Mouse (Mus musculus): Measurements from ENCODE around the gene Nudt22.
A peak's percentile ranks its signal among the peaks of the same experiment; 100 is the strongest.

The Nudt22 gene

GRCm38 (mm10) chr19:6996006-6996405 is at the start of gene Nudt22, which contains the start of gene Trpt1:
TSS of gene Nudt22 (minus strand) at chr19:6996117.
TSS of gene Trpt1 (plus strand) at chr19:6996131.
- DNase-seq (ENCODE audit: low spot score in 2 of 2): peak; percentile 75 to 83

GRCm38 (mm10) chr19:7044706-7045105 is 48.8 kb upstream of the Nudt22 start:
- DNase-seq (ENCODE audit: low spot score in 2 of 2): no peak

- DNase-seq (ENCODE audit: low spot score in 2 of 2): no peak
Measured at GRCm38 (mm10) chr19:7044279-7044678, 48.4 kb upstream of the Nudt22 start.

- DNase-seq (ENCODE audit: low spot score in 2 of 2): no peak
Measured at GRCm38 (mm10) chr19:7041171-7041570, 45.3 kb upstream of the Nudt22 start.

- no peak for DNase-seq (ENCODE audit: low spot score in 2 of 2)
Measured at GRCm38 (mm10) chr19:7040637-7041130, 44.8 kb upstream of the Nudt22 start.

GRCm38 (mm10) chr19:7039841-7040636 is 44.1 kb upstream of the Nudt22 start, which contains the start of gene Stip1:
TSS of gene Stip1 (minus strand) at chr19:7039967.
- DNase-seq (ENCODE audit: low spot score in 2 of 2): peak; percentile 99 to 100

GRCm38 (mm10) chr19:7039088-7039720 is 43.3 kb upstream of the Nudt22 start:
- peak in 1 of 2 experiments; percentile 45 for DNase-seq (ENCODE audit: low spot score in 2 of 2)

- DNase-seq (ENCODE audit: low spot score in 2 of 2): no peak
Measured at GRCm38 (mm10) chr19:7034006-7034405, 38.1 kb upstream of the Nudt22 start.

GRCm38 (mm10) chr19:7029531-7029930 is 33.6 kb upstream of the Nudt22 start:
- DNase-seq (ENCODE audit: low spot score in 2 of 2): peak; percentile 60 to 80

GRCm38 (mm10) chr19:7020224-7020641 is 24.3 kb upstream of the Nudt22 start:
- DNase-seq (ENCODE audit: low spot score in 2 of 2): no peak

- DNase-seq (ENCODE audit: low spot score in 2 of 2): no peak
Measured at GRCm38 (mm10) chr19:7019191-7019590, 23.3 kb upstream of the Nudt22 start, which contains the start of gene Fermt3. TSS of gene Fermt3 (minus strand) at chr19:7019469.

- no peak for DNase-seq (ENCODE audit: low spot score in 2 of 2)
Measured at GRCm38 (mm10) chr19:7018546-7018945, 22.6 kb upstream of the Nudt22 start.

GRCm38 (mm10) chr19:7017541-7018457 is 21.9 kb upstream of the Nudt22 start:
- no peak for DNase-seq (ENCODE audit: low spot score in 2 of 2)

- no peak for DNase-seq (ENCODE audit: low spot score in 2 of 2)
Measured at GRCm38 (mm10) chr19:7014481-7015135, 18.7 kb upstream of the Nudt22 start.

GRCm38 (mm10) chr19:7013984-7014383 is 18.1 kb upstream of the Nudt22 start:
- no peak for DNase-seq (ENCODE audit: low spot score in 2 of 2)

- no peak for DNase-seq (ENCODE audit: low spot score in 2 of 2)
Measured at GRCm38 (mm10) chr19:7012426-7012825, 16.5 kb upstream of the Nudt22 start.

- no peak for DNase-seq (ENCODE audit: low spot score in 2 of 2)
Measured at GRCm38 (mm10) chr19:7006892-7007593, 11.1 kb upstream of the Nudt22 start.

GRCm38 (mm10) chr19:6999360-7000063 is 3.6 kb upstream of the Nudt22 start:
- no peak for DNase-seq (ENCODE audit: low spot score in 2 of 2)

- DNase-seq (ENCODE audit: low spot score in 2 of 2): no peak
Measured at GRCm38 (mm10) chr19:6997721-6998290, 1.9 kb upstream of the Nudt22 start.
